Mouse (Mus musculus) left cerebral cortex, postnatal 14 days (tissue): Measurements from ENCODE around the gene Gm44502. TPM values are rescaled to one million over a fixed set of nuclear protein-coding genes. Genes with fewer than 3 reads are reported as not detected.
"Not testable (repeated sequence)": the region's sequence is repeated elsewhere in the genome, so short reads cannot be mapped to it uniquely, and the experiment has no call there.

Source experiments
- DNase-seq, 2 experiments: peaks; one replicate each; pipeline ENCODE4 v3.0.0; 2021 to 2022; ENCODE audit warnings: low spot score in 2 of 2, mixed read lengths in 1 of 2
- intact Hi-C: fragments of 180-260 bp; cut with DNase I; formaldehyde crosslinking; loops from one replicate; pipeline ENCODE4 v1.15.1; 2025
- total RNA-seq, 2 experiments: library from RNA; stranded (reverse); gene quantifications; 2 replicates each; pipeline ENCODE4 v1.2.3; 2021

The Gm44502 gene
- total RNA-seq, 2 experiments from 2014 or later: not detected

GRCm38 (mm10) chr15:89458942-89459341, 29.4 kb upstream of the Gm44502 start:
- no peak for DNase-seq
- intact Hi-C loops: no loop called here

GRCm38 (mm10) chr15:89455642-89456041, 26.1 kb upstream of the Gm44502 start:
- no peak for DNase-seq
- intact Hi-C loops: no loop called here

- intact Hi-C loops: no loop called here
- no peak for DNase-seq
Measured at GRCm38 (mm10) chr15:89454857-89455256, 25.4 kb upstream of the Gm44502 start.

- intact Hi-C loops: no loop called here
Measured at GRCm38 (mm10) chr15:89453865-89454478, 24.5 kb upstream of the Gm44502 start, which contains the start of gene Mapk8ip2. Mapk8ip2 (plus strand) TSS chr15:89453913.

GRCm38 (mm10) chr15:89452906-89453864, 23.7 kb upstream of the Gm44502 start:
- no peak for DNase-seq
- intact Hi-C loops: no loop called here

More at GRCm38 (mm10) chr15:89453865-89454478, 24.5 kb upstream of the Gm44502 start, which contains the start of gene Mapk8ip2:
- DNase-seq: peak; percentile 63

- intact Hi-C loops: no loop called here
- DNase-seq: no peak
Measured at GRCm38 (mm10) chr15:89442486-89443070, 13.1 kb upstream of the Gm44502 start.

GRCm38 (mm10) chr15:89435878-89436277, 6.4 kb upstream of the Gm44502 start:
- no peak for DNase-seq
- intact Hi-C loops: no loop called here

- intact Hi-C loops: no loop called here
- no peak for DNase-seq
Measured at GRCm38 (mm10) chr15:89434136-89434535, 4.6 kb upstream of the Gm44502 start.

GRCm38 (mm10) chr15:89432946-89433345, 3.5 kb upstream of the Gm44502 start:
- DNase-seq: no peak
- intact Hi-C loops: no loop called here

GRCm38 (mm10) chr15:89431806-89432205, 2.3 kb upstream of the Gm44502 start:
- DNase-seq: no peak
- intact Hi-C loops: no loop called here

- no peak for DNase-seq
- intact Hi-C loops: no loop called here
Measured at GRCm38 (mm10) chr15:89431271-89431670, 1.8 kb upstream of the Gm44502 start.

GRCm38 (mm10) chr15:89430771-89431170, 1.3 kb upstream of the Gm44502 start:
- intact Hi-C loops, DNase-seq: not testable (repeated sequence)

- peak in 1 of 2 experiments; percentile 35 for DNase-seq
- intact Hi-C loops: no loop called here
Measured at GRCm38 (mm10) chr15:89430341-89430740, 845 bp upstream of the Gm44502 start.

GRCm38 (mm10) chr15:89428821-89429351, 610 bp downstream of the Gm44502 start:
- no peak for DNase-seq
- intact Hi-C loops: loop anchor here (5.0 kb wide), 1 partner anchor 47 kb away; the partner anchor contains the start of gene Klhdc7b

- no peak for DNase-seq
- intact Hi-C loops: loop anchor here (5.0 kb wide), 1 partner anchor 46 kb away; the partner anchor contains the start of gene Klhdc7b
Measured at GRCm38 (mm10) chr15:89428136-89428790, 1.2 kb downstream of the Gm44502 start.

GRCm38 (mm10) chr15:89426716-89427115, 2.8 kb downstream of the Gm44502 start:
- no peak for DNase-seq
- intact Hi-C loops: loop anchor here (5.0 kb wide), 1 partner anchor 44 kb away; the partner anchor contains the start of gene Klhdc7b

GRCm38 (mm10) chr15:89425711-89426121, 3.8 kb downstream of the Gm44502 start, which contains the start of gene Cpt1b:
Cpt1b (minus strand) TSS chr15:89425863.
- intact Hi-C loops: loop anchor here (5.0 kb wide), 1 partner anchor 43 kb away; the partner anchor contains the start of gene Klhdc7b
- no peak for DNase-seq

- intact Hi-C loops: loop anchor here (5.0 kb wide), 1 partner anchor 42 kb away; the partner anchor contains the start of gene Klhdc7b
- no peak for DNase-seq
Measured at GRCm38 (mm10) chr15:89424621-89425020, 4.9 kb downstream of the Gm44502 start.

GRCm38 (mm10) chr15:89421938-89422337, 7.6 kb downstream of the Gm44502 start:
- intact Hi-C loops: no loop called here
- no peak for DNase-seq
